Mouse (Mus musculus): ENCODE results near the gene Top1. TPM values are rescaled to one million over a fixed set of nuclear protein-coding genes. Genes with fewer than 3 reads are reported as not detected.

Gene Top1
- polyA plus RNA-seq, 1 experiment: 63.9 TPM

GRCm38 (mm10) chr2:160723613-160724375, 78.1 kb downstream of the Top1 start:
- no peak for TF ChIP-seq CTCF (IDR thresholded peaks at IDR 0.05; ENCODE audit: borderline replicate concordance, extremely low read depth, insufficient read depth, insufficient read length)
- TF ChIP-seq POLR2A (IDR thresholded peaks at IDR 0.05; ENCODE audit: borderline replicate concordance, extremely low read depth, insufficient read depth, insufficient read length, poor library complexity, severe bottlenecking): no peak
- no peak for DNase-seq (ENCODE audit: low read depth)

- TF ChIP-seq CTCF (IDR thresholded peaks at IDR 0.05; ENCODE audit: borderline replicate concordance, extremely low read depth, insufficient read depth, insufficient read length) (no peak), POLR2A (IDR thresholded peaks at IDR 0.05; ENCODE audit: borderline replicate concordance, extremely low read depth, insufficient read depth, insufficient read length, poor library complexity, severe bottlenecking) (no peak)
- no peak for DNase-seq (ENCODE audit: low read depth)
Observed at GRCm38 (mm10) chr2:160724536-160724935, 78.8 kb downstream of the Top1 start.

GRCm38 (mm10) chr2:160725877-160726864, 80.5 kb downstream of the Top1 start:
- no peak for TF ChIP-seq CTCF (IDR thresholded peaks at IDR 0.05; ENCODE audit: borderline replicate concordance, extremely low read depth, insufficient read depth, insufficient read length)
- no peak for TF ChIP-seq POLR2A (IDR thresholded peaks at IDR 0.05; ENCODE audit: borderline replicate concordance, extremely low read depth, insufficient read depth, insufficient read length, poor library complexity, severe bottlenecking)
- no peak for DNase-seq (ENCODE audit: low read depth)

- no peak for TF ChIP-seq POLR2A (IDR thresholded peaks at IDR 0.05; ENCODE audit: borderline replicate concordance, extremely low read depth, insufficient read depth, insufficient read length, poor library complexity, severe bottlenecking)
- no peak for TF ChIP-seq CTCF (IDR thresholded peaks at IDR 0.05; ENCODE audit: borderline replicate concordance, extremely low read depth, insufficient read depth, insufficient read length)
- DNase-seq (ENCODE audit: low read depth): no peak
Observed at GRCm38 (mm10) chr2:160728972-160729371, 83.3 kb downstream of the Top1 start.

- no peak for TF ChIP-seq POLR2A (IDR thresholded peaks at IDR 0.05; ENCODE audit: borderline replicate concordance, extremely low read depth, insufficient read depth, insufficient read length, poor library complexity, severe bottlenecking)
- TF ChIP-seq CTCF (IDR thresholded peaks at IDR 0.05; ENCODE audit: borderline replicate concordance, extremely low read depth, insufficient read depth, insufficient read length): no peak
- no peak for DNase-seq (ENCODE audit: low read depth)
Observed at GRCm38 (mm10) chr2:160729436-160729835, 83.7 kb downstream of the Top1 start.

- peak; percentile 59 for DNase-seq (ENCODE audit: low read depth)
- TF ChIP-seq POLR2A (IDR thresholded peaks at IDR 0.05; ENCODE audit: borderline replicate concordance, extremely low read depth, insufficient read depth, insufficient read length, poor library complexity, severe bottlenecking) (no peak), CTCF (IDR thresholded peaks at IDR 0.05; ENCODE audit: borderline replicate concordance, extremely low read depth, insufficient read depth, insufficient read length) (peak; percentile 39; the same call in 1 of the 2 replicates)
Observed at GRCm38 (mm10) chr2:160729851-160730796, 84.4 kb downstream of the Top1 start.

GRCm38 (mm10) chr2:160730797-160731116, 85.1 kb downstream of the Top1 start:
- no peak for DNase-seq (ENCODE audit: low read depth)
- TF ChIP-seq POLR2A (IDR thresholded peaks at IDR 0.05; ENCODE audit: borderline replicate concordance, extremely low read depth, insufficient read depth, insufficient read length, poor library complexity, severe bottlenecking) (no peak), CTCF (IDR thresholded peaks at IDR 0.05; ENCODE audit: borderline replicate concordance, extremely low read depth, insufficient read depth, insufficient read length) (no peak)

GRCm38 (mm10) chr2:160731117-160731838, 85.6 kb downstream of the Top1 start, which contains the start of gene Plcg1:
Gene Plcg1 (plus strand): TSS chr2:160731300.
- DNase-seq (ENCODE audit: low read depth): peak; percentile 98
- peak; percentile 98 for TF ChIP-seq POLR2A (IDR thresholded peaks at IDR 0.05; ENCODE audit: borderline replicate concordance, extremely low read depth, insufficient read depth, insufficient read length, poor library complexity, severe bottlenecking)
- TF ChIP-seq CTCF (IDR thresholded peaks at IDR 0.05; ENCODE audit: borderline replicate concordance, extremely low read depth, insufficient read depth, insufficient read length): no peak

- TF ChIP-seq CTCF (IDR thresholded peaks at IDR 0.05; ENCODE audit: borderline replicate concordance, extremely low read depth, insufficient read depth, insufficient read length) (no peak), POLR2A (IDR thresholded peaks at IDR 0.05; ENCODE audit: borderline replicate concordance, extremely low read depth, insufficient read depth, insufficient read length, poor library complexity, severe bottlenecking) (no peak)
- peak; percentile 63 for DNase-seq (ENCODE audit: low read depth)
Observed at GRCm38 (mm10) chr2:160731839-160732261, 86.2 kb downstream of the Top1 start.

Data from brain, embryonic 14.5 days (tissue).